Mouse (Mus musculus) E14TG2a.4 (cell line): Measurements from ENCODE around the gene Cul3.

Experiments used
- CTCF ChIP-seq: conservative IDR thresholded peaks from 2 replicates; pipeline ENCODE4 v1.5.1; 2014; ENCODE audit warnings: low read length
- NANOG ChIP-seq: IDR thresholded peaks from 2 replicates; pipeline ENCODE4 v1.6.1; 2014; ENCODE audit warnings: borderline replicate concordance, low read length, mixed read lengths
- POU5F1 ChIP-seq: IDR thresholded peaks from 2 replicates; pipeline ENCODE4 v1.6.1; 2014; ENCODE audit warnings: low read length, borderline replicate concordance

DNA sequence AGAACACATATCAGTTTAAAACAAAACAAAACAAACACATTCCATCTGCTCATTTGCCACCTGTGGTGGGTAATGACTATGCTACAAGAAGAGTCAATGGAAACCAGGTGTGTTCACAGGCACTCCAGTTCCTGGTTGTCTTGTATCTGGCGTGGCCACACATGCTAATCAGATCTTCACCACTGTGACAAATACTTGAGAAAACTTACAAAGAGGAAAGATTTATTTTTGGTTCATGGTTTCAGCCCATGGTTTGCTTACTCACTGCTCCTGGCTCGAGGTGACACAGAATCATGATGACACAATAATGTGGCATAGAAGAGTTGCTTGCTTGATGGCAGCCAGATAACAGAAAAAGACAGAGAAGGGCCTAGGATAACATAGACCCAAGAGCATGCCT, 22.1 kb upstream of the Cul3 start:
- TF ChIP-seq CTCF (no peak), POU5F1 (no peak), NANOG (no peak)
